Mouse (Mus musculus): ENCODE results near the gene Rassf6. TPM values are rescaled to one million over a fixed set of nuclear protein-coding genes. Genes with fewer than 3 reads are reported as not detected.

Rassf6 gene
- polyA plus RNA-seq (2014; fragmentation: Nextera tagmentation; extraction: Ambion mirVana), result 0.27 and 0.34 TPM in 2 replicates

DNA sequence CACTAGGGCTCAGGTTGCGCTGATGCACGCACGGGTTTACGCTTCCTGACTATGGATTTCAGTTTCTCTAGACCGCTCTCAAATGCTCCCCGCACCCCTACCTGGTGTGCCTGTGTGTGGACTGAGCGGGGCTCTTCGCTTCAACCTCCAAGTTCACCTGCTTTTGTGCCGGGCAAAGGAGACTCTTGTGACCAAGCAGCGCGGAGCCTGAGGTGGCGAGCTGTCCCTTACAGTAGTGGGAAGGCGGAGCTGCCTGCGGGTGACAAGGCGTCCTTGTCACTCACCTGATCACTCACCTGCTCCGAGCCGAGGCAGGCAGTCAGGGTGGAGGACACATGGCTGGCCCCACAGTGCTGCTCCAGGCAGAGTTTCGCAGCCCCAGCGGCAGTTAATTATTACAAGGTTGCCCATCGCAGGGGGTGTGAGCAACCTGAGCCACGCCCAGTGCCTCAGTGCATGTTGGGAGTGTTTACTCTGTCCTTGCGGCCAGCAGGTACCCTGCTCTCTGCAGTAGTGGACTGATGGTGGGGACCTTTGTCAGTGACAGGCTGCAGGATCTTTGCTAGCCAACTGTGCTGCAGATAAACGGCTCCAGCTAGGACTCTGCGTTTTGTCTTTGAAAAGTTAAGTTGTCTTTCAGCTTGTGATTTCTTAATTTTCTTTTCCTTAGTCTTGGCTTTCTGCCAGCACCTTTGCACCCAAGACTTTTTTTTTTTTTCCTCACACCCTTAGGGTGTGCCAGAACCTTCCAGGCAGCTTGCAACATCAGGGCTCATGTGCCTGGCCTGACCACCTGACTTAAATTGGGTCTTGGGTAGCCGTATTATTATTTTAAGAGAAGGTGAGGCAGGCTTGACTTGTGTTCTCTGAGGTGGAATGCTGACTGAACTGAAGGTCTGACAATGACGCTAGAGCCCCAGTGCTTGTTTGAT lies at the start of gene Rassf6:
TSS of gene Rassf6 (minus strand) at position 372 of the 932 bp plus-strand sequence.
- H3K36me3 ChIP-seq (ENCODE audit: control insufficient read depth, insufficient read depth, low read length), result no peaks in the 10 kb centered on the region
- H3K4me1 ChIP-seq (ENCODE audit: control insufficient read depth, insufficient read depth, low read length), result no peaks in the 10 kb centered on the region
- H3K27ac ChIP-seq (ENCODE audit: low read depth, low read length), result no peak within 1 kb of the TSS
- H3K27me3 ChIP-seq (ENCODE audit: control insufficient read depth, insufficient read depth, low read length), result no peaks in the 10 kb centered on the region
- no peaks in the 10 kb centered on the region for H3K9me3 ChIP-seq (ENCODE audit: control insufficient read depth, low read length)
- H3K4me2 ChIP-seq, result peak within 1 kb of the TSS; percentile 49
- no peak within 1 kb of the TSS for H3K9ac ChIP-seq (ENCODE audit: low read length)
- DNase-seq (ENCODE audit: low spot score, missing footprints), result peak; percentile 84
- peak within 1 kb of the TSS; percentile 25 for H3K4me3 ChIP-seq (ENCODE audit: low read depth, low read length)
- WGBS, result 14% methylated on average over 26 of the region's 26 CpGs
- peak; percentile 72 for ATAC-seq (ENCODE audit: low FRiP score)

DNA sequence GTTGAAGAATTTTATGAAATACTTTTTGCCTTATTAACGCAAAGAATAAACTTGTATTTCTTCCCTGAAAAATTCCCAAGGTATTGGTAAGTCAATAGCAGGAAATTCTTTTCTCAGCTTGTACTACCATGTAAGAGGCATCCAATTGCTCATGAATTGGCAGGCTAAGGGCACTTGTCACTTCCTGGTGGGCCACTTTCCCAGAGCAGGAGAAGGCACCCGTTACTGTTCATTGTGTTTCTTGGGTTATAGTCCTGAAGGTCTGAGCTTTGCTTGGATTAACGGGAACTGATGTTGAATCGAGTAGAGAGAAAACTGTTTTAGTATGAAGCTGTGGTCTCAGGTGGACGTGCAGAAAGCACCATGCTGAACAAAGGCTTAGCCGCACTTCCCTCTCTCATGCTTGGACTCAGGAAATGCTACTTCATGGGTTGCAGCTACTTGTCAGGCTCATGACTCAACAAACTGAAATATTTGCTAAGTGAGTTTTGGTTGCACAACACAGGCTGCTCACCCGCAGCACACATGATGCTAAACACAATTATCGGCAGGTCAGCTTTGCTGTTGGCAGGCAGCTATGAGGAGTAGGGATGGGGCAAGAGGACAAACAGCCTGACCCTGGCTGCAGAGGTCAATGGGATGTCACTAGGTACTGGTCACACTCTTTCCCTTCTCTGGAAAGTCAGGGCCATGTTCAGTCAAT lies 49.1 kb upstream of the Rassf6 start:
- 90% methylated on average over 8 of the region's 8 CpGs for WGBS
- Histone ChIP-seq H3K36me3 (ENCODE audit: control insufficient read depth, insufficient read depth, low read length) (no peaks in the 10 kb centered on the region), H3K27ac (ENCODE audit: low read depth, low read length) (no peak overlapping the region), H3K4me2 (no peak overlapping the region), H3K4me1 (ENCODE audit: control insufficient read depth, insufficient read depth, low read length) (no peaks in the 10 kb centered on the region), H3K4me3 (ENCODE audit: low read depth, low read length) (no peak overlapping the region), H3K9me3 (ENCODE audit: control insufficient read depth, low read length) (no peaks in the 10 kb centered on the region), H3K27me3 (ENCODE audit: control insufficient read depth, insufficient read depth, low read length) (no peaks in the 10 kb centered on the region), H3K9ac (ENCODE audit: low read length) (no peak overlapping the region)
- ATAC-seq (ENCODE audit: low FRiP score) (no peak), DNase-seq (ENCODE audit: low spot score, missing footprints) (peak; percentile 53)

GRCm38 (mm10) chr5:90687913-90688312 lies 47.5 kb upstream of the Rassf6 start:
- Histone ChIP-seq H3K4me3 (ENCODE audit: low read depth, low read length) (no peak overlapping the region), H3K4me1 (ENCODE audit: control insufficient read depth, insufficient read depth, low read length) (no peaks in the 10 kb centered on the region), H3K36me3 (ENCODE audit: control insufficient read depth, insufficient read depth, low read length) (no peaks in the 10 kb centered on the region), H3K27me3 (ENCODE audit: control insufficient read depth, insufficient read depth, low read length) (no peaks in the 10 kb centered on the region), H3K27ac (ENCODE audit: low read depth, low read length) (no peak overlapping the region), H3K4me2 (no peak overlapping the region), H3K9me3 (ENCODE audit: control insufficient read depth, low read length) (no peaks in the 10 kb centered on the region), H3K9ac (ENCODE audit: low read length) (no peak overlapping the region)
- DNase-seq (ENCODE audit: low spot score, missing footprints) (no peak), ATAC-seq (ENCODE audit: low FRiP score) (no peak)
- 93% methylated on average over 10 of the region's 10 CpGs for WGBS

DNA sequence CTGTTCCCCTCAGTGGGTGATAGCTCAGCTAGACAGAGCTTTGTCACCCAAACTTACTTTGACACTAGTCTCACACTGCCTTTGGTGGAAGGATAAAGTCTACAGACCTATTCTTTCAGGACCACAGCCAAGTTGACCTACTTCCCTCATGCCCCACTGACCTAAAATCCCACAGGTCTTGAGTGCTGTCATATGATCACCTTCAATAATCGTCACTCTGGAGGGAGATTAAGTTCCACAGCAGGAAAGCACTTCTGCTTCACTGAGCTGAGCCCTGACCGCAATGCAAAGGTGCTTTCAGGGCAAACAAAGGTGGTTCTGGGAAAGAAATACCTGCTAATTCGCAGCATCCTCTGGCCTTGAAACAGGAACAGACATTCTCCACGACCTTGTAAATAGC lies 44.5 kb upstream of the Rassf6 start:
- Histone ChIP-seq H3K4me3 (ENCODE audit: low read depth, low read length) (no peak overlapping the region), H3K4me1 (ENCODE audit: control insufficient read depth, insufficient read depth, low read length) (no peaks in the 10 kb centered on the region), H3K9me3 (ENCODE audit: control insufficient read depth, low read length) (no peaks in the 10 kb centered on the region), H3K36me3 (ENCODE audit: control insufficient read depth, insufficient read depth, low read length) (no peaks in the 10 kb centered on the region), H3K27me3 (ENCODE audit: control insufficient read depth, insufficient read depth, low read length) (no peaks in the 10 kb centered on the region), H3K4me2 (no peak overlapping the region), H3K9ac (ENCODE audit: low read length) (no peak overlapping the region), H3K27ac (ENCODE audit: low read depth, low read length) (no peak overlapping the region)
- WGBS, result 50% methylated on average over 4 of the region's 4 CpGs
- ATAC-seq (ENCODE audit: low FRiP score) (no peak), DNase-seq (ENCODE audit: low spot score, missing footprints) (no peak)

DNA sequence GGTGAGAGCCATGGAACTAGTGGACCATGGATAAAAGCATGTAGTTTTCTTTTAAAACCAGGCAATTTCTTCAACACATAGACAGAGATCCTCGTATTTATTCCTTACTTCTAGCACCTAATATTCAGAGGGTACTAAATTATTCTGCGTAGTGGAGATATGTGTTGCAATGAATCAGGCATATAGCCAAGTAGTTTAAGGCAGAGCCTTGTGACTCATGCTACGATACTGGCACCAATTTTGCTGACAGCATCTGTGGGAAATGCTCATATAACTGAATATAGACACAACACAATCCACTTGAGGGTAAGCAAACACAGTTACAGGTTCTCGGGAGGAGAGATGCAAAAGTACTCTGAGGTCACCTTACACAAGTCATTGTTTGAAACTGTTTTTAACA lies 41.4 kb upstream of the Rassf6 start:
- H3K4me2 ChIP-seq, result no peak overlapping the region
- 88% methylated on average over 4 of the region's 4 CpGs for WGBS
- ATAC-seq (ENCODE audit: low FRiP score) (no peak), DNase-seq (ENCODE audit: low spot score, missing footprints) (no peak)
- no peaks in the 10 kb centered on the region for H3K27me3 ChIP-seq (ENCODE audit: control insufficient read depth, insufficient read depth, low read length)
- H3K4me1 ChIP-seq (ENCODE audit: control insufficient read depth, insufficient read depth, low read length), result no peaks in the 10 kb centered on the region
- H3K9ac ChIP-seq (ENCODE audit: low read length), result no peak overlapping the region
- H3K4me3 ChIP-seq (ENCODE audit: low read depth, low read length), result no peak overlapping the region
- no peak overlapping the region for H3K27ac ChIP-seq (ENCODE audit: low read depth, low read length)
- no peaks in the 10 kb centered on the region for H3K9me3 ChIP-seq (ENCODE audit: control insufficient read depth, low read length)
- no peaks in the 10 kb centered on the region for H3K36me3 ChIP-seq (ENCODE audit: control insufficient read depth, insufficient read depth, low read length)

DNA sequence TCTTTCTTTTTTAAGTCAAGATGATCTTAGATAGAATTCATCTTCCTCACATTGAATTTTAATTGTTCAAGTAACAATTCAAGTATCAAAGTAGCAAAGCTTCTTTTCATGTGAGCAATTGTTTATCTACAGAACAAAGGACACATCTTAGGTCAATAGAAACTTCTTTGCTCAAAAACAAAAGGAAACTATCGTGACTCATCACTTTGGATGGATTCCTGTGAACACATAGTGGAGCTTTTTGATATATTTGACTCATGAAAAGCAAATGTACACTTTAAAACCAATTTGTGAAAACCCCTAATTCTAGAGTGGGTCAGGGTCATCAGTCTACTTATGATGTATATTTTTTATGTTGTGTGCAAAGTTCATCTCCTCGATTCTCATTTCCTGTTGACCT lies 37.1 kb upstream of the Rassf6 start:
- Histone ChIP-seq H3K4me2 (no peak overlapping the region), H3K27ac (ENCODE audit: low read depth, low read length) (no peak overlapping the region), H3K36me3 (ENCODE audit: control insufficient read depth, insufficient read depth, low read length) (no peaks in the 10 kb centered on the region), H3K4me3 (ENCODE audit: low read depth, low read length) (no peak overlapping the region), H3K9ac (ENCODE audit: low read length) (no peak overlapping the region), H3K9me3 (ENCODE audit: control insufficient read depth, low read length) (no peaks in the 10 kb centered on the region), H3K27me3 (ENCODE audit: control insufficient read depth, insufficient read depth, low read length) (no peaks in the 10 kb centered on the region), H3K4me1 (ENCODE audit: control insufficient read depth, insufficient read depth, low read length) (no peaks in the 10 kb centered on the region)
- WGBS, result 90% methylated on average over 2 of the region's 2 CpGs
- DNase-seq (ENCODE audit: low spot score, missing footprints) (peak; percentile 66), ATAC-seq (ENCODE audit: low FRiP score) (no peak)

DNA sequence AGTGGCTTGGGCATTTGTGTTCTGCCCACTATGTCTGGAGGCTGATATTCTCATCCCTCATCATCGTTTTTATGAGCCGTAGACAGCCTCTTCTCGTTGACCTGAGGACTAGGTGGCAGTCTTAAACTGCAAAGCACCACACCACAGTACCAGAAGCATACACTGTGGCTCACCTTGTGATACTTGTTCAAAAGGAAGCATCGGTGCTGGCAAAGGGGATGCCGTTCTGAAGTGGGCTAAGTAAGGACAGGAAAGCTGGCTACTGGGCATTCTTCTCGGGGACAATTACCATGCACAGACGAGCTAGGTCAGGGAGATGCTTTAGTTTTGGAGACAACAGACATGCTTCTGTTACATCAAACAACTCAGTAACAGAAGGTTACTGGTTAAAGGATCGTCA lies 21.4 kb upstream of the Rassf6 start:
- WGBS, result 76% methylated on average over 8 of the region's 8 CpGs

GRCm38 (mm10) chr5:90661436-90661835 lies 21.0 kb upstream of the Rassf6 start:
- WGBS, result 23% methylated on average over 9 of the region's 9 CpGs
- H3K9me3 ChIP-seq (ENCODE audit: control insufficient read depth, low read length), result no peaks in the 10 kb centered on the region
- H3K4me1 ChIP-seq (ENCODE audit: control insufficient read depth, insufficient read depth, low read length), result no peaks in the 10 kb centered on the region
- no peak overlapping the region for H3K4me2 ChIP-seq
- H3K27me3 ChIP-seq (ENCODE audit: control insufficient read depth, insufficient read depth, low read length), result no peaks in the 10 kb centered on the region
- H3K4me3 ChIP-seq (ENCODE audit: low read depth, low read length), result no peak overlapping the region
- no peak overlapping the region for H3K27ac ChIP-seq (ENCODE audit: low read depth, low read length)
- ATAC-seq (ENCODE audit: low FRiP score), result peak; percentile 66
- peak; percentile 94 for DNase-seq (ENCODE audit: low spot score, missing footprints)
- H3K9ac ChIP-seq (ENCODE audit: low read length), result no peak overlapping the region
- H3K36me3 ChIP-seq (ENCODE audit: control insufficient read depth, insufficient read depth, low read length), result no peaks in the 10 kb centered on the region

More for the DNA sequence above, 21.4 kb upstream of the Rassf6 start:
- Histone ChIP-seq H3K27me3 (ENCODE audit: control insufficient read depth, insufficient read depth, low read length) (no peaks in the 10 kb centered on the region), H3K4me3 (ENCODE audit: low read depth, low read length) (no peak overlapping the region), H3K4me2 (no peak overlapping the region), H3K36me3 (ENCODE audit: control insufficient read depth, insufficient read depth, low read length) (no peaks in the 10 kb centered on the region), H3K27ac (ENCODE audit: low read depth, low read length) (no peak overlapping the region), H3K9me3 (ENCODE audit: control insufficient read depth, low read length) (no peaks in the 10 kb centered on the region), H3K9ac (ENCODE audit: low read length) (no peak overlapping the region), H3K4me1 (ENCODE audit: control insufficient read depth, insufficient read depth, low read length) (no peaks in the 10 kb centered on the region)
- DNase-seq (ENCODE audit: low spot score, missing footprints) (peak; percentile 83), ATAC-seq (ENCODE audit: low FRiP score) (no peak)

DNA sequence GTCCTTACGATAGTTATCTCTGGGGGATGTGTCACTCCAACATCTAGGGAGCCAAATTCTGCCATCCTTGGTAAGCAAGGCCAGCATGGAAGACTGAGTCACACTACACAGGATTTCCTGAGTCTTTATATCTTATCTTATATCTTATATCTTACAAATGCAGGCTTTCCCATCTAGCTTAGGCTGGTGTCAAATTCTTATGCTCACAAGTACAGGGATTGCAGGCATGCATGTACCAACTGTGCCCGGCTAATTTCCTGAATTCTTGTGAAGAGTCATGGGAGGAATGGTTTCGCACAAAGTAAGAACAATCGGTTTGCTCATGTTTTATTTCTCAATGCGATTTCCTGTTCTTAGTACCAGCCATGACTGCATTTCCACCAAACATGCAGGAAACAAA lies 20.0 kb upstream of the Rassf6 start:
- DNase-seq (ENCODE audit: low spot score, missing footprints), result no peak
- no peak overlapping the region for H3K27ac ChIP-seq (ENCODE audit: low read depth, low read length)
- no peak overlapping the region for H3K4me3 ChIP-seq (ENCODE audit: low read depth, low read length)
- WGBS, result 90% methylated on average over 5 of the region's 5 CpGs
- no peaks in the 10 kb centered on the region for H3K27me3 ChIP-seq (ENCODE audit: control insufficient read depth, insufficient read depth, low read length)
- no peak overlapping the region for H3K4me2 ChIP-seq
- no peaks in the 10 kb centered on the region for H3K4me1 ChIP-seq (ENCODE audit: control insufficient read depth, insufficient read depth, low read length)
- H3K9me3 ChIP-seq (ENCODE audit: control insufficient read depth, low read length), result no peaks in the 10 kb centered on the region
- no peaks in the 10 kb centered on the region for H3K36me3 ChIP-seq (ENCODE audit: control insufficient read depth, insufficient read depth, low read length)
- H3K9ac ChIP-seq (ENCODE audit: low read length), result no peak overlapping the region
- ATAC-seq (ENCODE audit: low FRiP score), result no peak
